Mouse (Mus musculus) limb, embryonic 14.5 days (tissue): ENCODE measurements at regions not wholly inside any gene's neighbourhood (a gene's known extent, or its start where the extent isn't known, plus 50 kb on each side); places are given as distances from the start of the nearest gene placed in this dataset.
"Not testable (repeated sequence)": the region's sequence is repeated elsewhere in the genome, so short reads cannot be mapped to it uniquely, and the experiment has no call there.

Source experiments
- ATAC-seq: fragments of 200-750 bp; cut with Nextera tagmentation; 2 replicates; pipeline ENCODE4 v1.8.0; 2017; ENCODE audit warnings: low read depth, moderate number of reproducible peaks, moderate TSS enrichment; ENCODE audit not compliant: low FRiP score
- DNase-seq: peaks from one replicate; pipeline ENCODE4 v3.0.0-alpha.2; 2015; ENCODE audit warnings: low spot score
- H3K27ac ChIP-seq: fragments of 300-500 bp; sonication (generic); replicated peaks from 2 replicates; pipeline ENCODE4 v1.5.1; 2014; ENCODE audit warnings: low read depth, mild to moderate bottlenecking, low read length, moderate library complexity, mixed read lengths
- H3K27me3 ChIP-seq: fragments of 300-500 bp; sonication (generic); 2 replicates; pipeline ENCODE4 v1.6.1; 2014; ENCODE audit warnings: low read length, mixed read lengths; ENCODE audit not compliant: control insufficient read depth, insufficient read depth
- H3K36me3 ChIP-seq: fragments of 300-500 bp; sonication (generic); 2 replicates; pipeline ENCODE4 v1.6.1; 2014; ENCODE audit warnings: mild to moderate bottlenecking, low read length, moderate library complexity, mixed read lengths; ENCODE audit not compliant: control insufficient read depth, insufficient read depth
- H3K4me1 ChIP-seq: fragments of 300-500 bp; sonication (generic); 2 replicates; pipeline ENCODE4 v1.6.1; 2014; ENCODE audit warnings: antibody characterized with exemption, low read length, mixed read lengths; ENCODE audit not compliant: control insufficient read depth, insufficient read depth
- H3K4me2 ChIP-seq: fragments of 300-500 bp; sonication (generic); replicated peaks from 2 replicates; pipeline ENCODE4 v1.6.1; 2014; ENCODE audit warnings: low read depth, mild to moderate bottlenecking, low read length, moderate library complexity; ENCODE audit not compliant: severe bottlenecking
- H3K4me3 ChIP-seq: fragments of 300-500 bp; sonication (generic); replicated peaks from 2 replicates; pipeline ENCODE4 v1.5.1; 2014; ENCODE audit warnings: low read length
- H3K9ac ChIP-seq: fragments of 300-500 bp; sonication (generic); 2 replicates; pipeline ENCODE4 v1.6.1; 2014; ENCODE audit warnings: mild to moderate bottlenecking, low read depth, low read length, moderate library complexity; ENCODE audit not compliant: severe bottlenecking
- H3K9me3 ChIP-seq: fragments of 300-500 bp; sonication (generic); 2 replicates; pipeline ENCODE4 v1.6.1; 2016; ENCODE audit warnings: low read length; ENCODE audit not compliant: control insufficient read depth
- POLR2A ChIP-seq: fragments of 200-500 bp; IDR thresholded peaks from 2 replicates; pipeline ENCODE4 v1.8.0; 2012; ENCODE audit warnings: inconsistent platforms, mild to moderate bottlenecking, moderate library complexity, borderline replicate concordance; ENCODE audit not compliant: insufficient read depth, insufficient read length; ENCODE audit errors: extremely low read depth
- WGBS: fragments of 180-500 bp; shearing (Covaris S2); extraction: QIAGEN DNeasy Blood & Tissue Kit; methylation state at CpG from one replicate; pipeline ENCODE4 v1.1.7; 2014; 5-methylcytosine and 5-hydroxymethylcytosine counted together

- no peaks in the 10 kb centered on the region for H3K9me3 ChIP-seq
- no peaks in the 10 kb centered on the region for H3K27me3 ChIP-seq
- WGBS = 36% methylated on average over 9 of the region's 10 CpGs
- no peak for DNase-seq
- no peak for ATAC-seq
- H3K4me3 ChIP-seq = no peak overlapping the region
- no peak overlapping the region for H3K9ac ChIP-seq
- peaks cover 5% of the 10 kb centered on the region for H3K4me1 ChIP-seq
- no peak overlapping the region for H3K27ac ChIP-seq
- TF ChIP-seq POLR2A = no peak
- no peaks in the 10 kb centered on the region for H3K36me3 ChIP-seq
- no peak overlapping the region for H3K4me2 ChIP-seq
Observed at GRCm38 (mm10) chr1:181273540-181274204, 61.9 kb upstream of the Wdr26 start.

DNA sequence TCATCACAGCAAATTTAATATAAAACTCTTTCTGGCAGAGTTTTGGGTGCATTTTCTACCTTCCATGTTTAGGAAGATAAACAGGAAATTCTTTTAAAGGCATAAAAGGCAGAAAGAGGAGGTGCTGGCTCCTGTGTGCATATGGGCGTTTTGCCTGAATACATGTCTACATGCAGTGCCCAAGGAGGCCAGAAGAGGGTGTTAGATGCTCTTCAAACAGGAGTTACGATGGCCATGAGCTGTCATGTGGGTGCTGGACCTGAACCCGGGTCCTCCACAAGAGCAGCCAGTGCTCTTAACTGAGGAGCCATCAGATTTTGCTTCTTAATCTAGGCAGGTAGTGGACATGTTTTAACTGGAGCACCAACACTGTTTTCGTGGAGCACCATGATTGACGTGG, 69.0 kb upstream of the Wdr26 start:
- ATAC-seq = no peak
- Histone ChIP-seq H3K4me3 (no peak overlapping the region), H3K36me3 (no peaks in the 10 kb centered on the region), H3K27ac (no peak overlapping the region), H3K4me1 (no peaks in the 10 kb centered on the region), H3K4me2 (no peak overlapping the region), H3K9me3 (no peaks in the 10 kb centered on the region), H3K9ac (no peak overlapping the region), H3K27me3 (no peaks in the 10 kb centered on the region)
- WGBS = 87% methylated on average over 5 of the region's 5 CpGs
- TF ChIP-seq POLR2A = no peak
- DNase-seq = no peak

- not testable (repeated sequence) for ATAC-seq, H3K27me3 ChIP-seq, H3K36me3 ChIP-seq, H3K4me2 ChIP-seq, H3K9me3 ChIP-seq, H3K9ac ChIP-seq, H3K27ac ChIP-seq, DNase-seq, H3K4me1 ChIP-seq, H3K4me3 ChIP-seq
- 80% methylated on average over 7 of the region's 8 CpGs for WGBS
Observed at GRCm38 (mm10) chr1:181282986-181283385, 69.4 kb upstream of the Cnih3 start.

DNA sequence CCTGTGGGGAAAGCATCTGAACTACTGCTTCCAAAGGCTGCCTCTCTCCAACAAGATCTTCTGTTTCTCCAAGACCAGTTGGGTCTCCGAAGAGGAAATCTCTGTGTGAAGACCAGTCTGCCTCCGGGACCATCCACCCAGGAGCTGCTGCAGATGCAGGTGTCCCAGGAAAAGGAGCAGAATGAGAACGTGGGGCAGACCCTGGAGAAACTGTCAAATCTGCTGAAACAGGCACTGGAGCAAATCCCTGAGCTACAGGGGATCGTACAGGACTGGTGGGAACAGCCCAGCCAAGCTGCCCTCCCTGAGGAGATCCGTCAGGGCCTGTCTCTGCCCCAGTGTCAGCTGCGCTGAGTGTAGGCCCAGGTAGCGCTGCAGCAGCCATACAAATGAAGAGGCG, 68.9 kb upstream of the Cnih3 start:
- not testable (repeated sequence) for H3K4me3 ChIP-seq, H3K4me2 ChIP-seq, H3K27ac ChIP-seq, H3K9me3 ChIP-seq, ATAC-seq, H3K4me1 ChIP-seq, DNase-seq, H3K9ac ChIP-seq, H3K27me3 ChIP-seq, H3K36me3 ChIP-seq
- WGBS = 91% methylated on average over 8 of the region's 8 CpGs

- no peaks in the 10 kb centered on the region for H3K36me3 ChIP-seq
- no peak for TF ChIP-seq POLR2A
- WGBS = 71% methylated on average over 10 of the region's 10 CpGs
- ATAC-seq (no peak), DNase-seq (no peak)
- no peak overlapping the region for H3K4me3 ChIP-seq
- H3K4me1 ChIP-seq = no peaks in the 10 kb centered on the region
- H3K27me3 ChIP-seq = no peaks in the 10 kb centered on the region
- H3K9me3 ChIP-seq = no peaks in the 10 kb centered on the region
- H3K4me2 ChIP-seq = no peak overlapping the region
- no peak overlapping the region for H3K9ac ChIP-seq
- H3K27ac ChIP-seq = no peak overlapping the region
Observed at GRCm38 (mm10) chr1:181284301-181285197, 67.9 kb upstream of the Cnih3 start.
